Mouse (Mus musculus): ENCODE measurements at regions not wholly inside any gene's neighbourhood (a gene's known extent, or its start where the extent isn't known, plus 50 kb on each side); places are given as distances from the start of the nearest gene placed in this dataset.

- Histone ChIP-seq H3K4me1 (ENCODE audit: control insufficient read depth, insufficient read depth, low read length) (peaks cover 5% of the 10 kb centered on the region; the same call in 1 of the 2 replicates), H3K27me3 (ENCODE audit: control insufficient read depth, insufficient read depth, low read length) (no peaks in the 10 kb centered on the region), H3K27ac (ENCODE audit: low read length) (no peak overlapping the region), H3K9ac (ENCODE audit: low read length) (no peak overlapping the region), H3K4me2 (ENCODE audit: low read depth, low read length) (no peak overlapping the region), H3K9me3 (replicated peaks; ENCODE audit: control insufficient read depth, low read length) (no peaks in the 10 kb centered on the region), H3K36me3 (ENCODE audit: control insufficient read depth, insufficient read depth) (no peaks in the 10 kb centered on the region), H3K4me3 (ENCODE audit: low read length) (no peak overlapping the region)
- 63% methylated on average over 12 of the region's 12 CpGs for WGBS
- ATAC-seq (replicated peaks; ENCODE audit: extremely low read depth, insufficient read depth, low FRiP score) = no peak
Observed at GRCm38 (mm10) chr6:126374970-126375620, 160.1 kb downstream of the Kcna5 start.

- Histone ChIP-seq H3K9me3 (replicated peaks; ENCODE audit: control insufficient read depth, low read length) (no peaks in the 10 kb centered on the region), H3K4me1 (ENCODE audit: control insufficient read depth, insufficient read depth, low read length) (peaks cover 5% of the 10 kb centered on the region; the same call in 1 of the 2 replicates), H3K9ac (ENCODE audit: low read length) (no peak overlapping the region), H3K4me2 (ENCODE audit: low read depth, low read length) (no peak overlapping the region), H3K27me3 (ENCODE audit: control insufficient read depth, insufficient read depth, low read length) (no peaks in the 10 kb centered on the region; the same call in 1 of the 2 replicates), H3K36me3 (ENCODE audit: control insufficient read depth, insufficient read depth) (no peaks in the 10 kb centered on the region), H3K27ac (ENCODE audit: low read length) (no peak overlapping the region), H3K4me3 (ENCODE audit: low read length) (no peak overlapping the region)
- 55% methylated on average over 5 of the region's 5 CpGs for WGBS
- ATAC-seq (replicated peaks; ENCODE audit: extremely low read depth, insufficient read depth, low FRiP score) = no peak; the same call in 1 of the 2 replicates
Observed at GRCm38 (mm10) chr6:126371971-126372370, 163.2 kb downstream of the Kcna5 start.

- no peak for ATAC-seq (replicated peaks; ENCODE audit: extremely low read depth, insufficient read depth, low FRiP score)
- H3K36me3 ChIP-seq (ENCODE audit: control insufficient read depth, insufficient read depth) = no peaks in the 10 kb centered on the region
Observed at GRCm38 (mm10) chr6:126371489-126371888, 163.7 kb downstream of the Kcna5 start.

GRCm38 (mm10) chr6:126365495-126365894 lies 169.7 kb downstream of the Kcna5 start:
- no peaks in the 10 kb centered on the region for H3K4me1 ChIP-seq (ENCODE audit: control insufficient read depth, insufficient read depth, low read length)
- H3K4me2 ChIP-seq (ENCODE audit: low read depth, low read length) = no peak overlapping the region
- no peaks in the 10 kb centered on the region for H3K36me3 ChIP-seq (ENCODE audit: control insufficient read depth, insufficient read depth)
- no peak overlapping the region for H3K27ac ChIP-seq (ENCODE audit: low read length)
- no peak for ATAC-seq (replicated peaks; ENCODE audit: extremely low read depth, insufficient read depth, low FRiP score)
- no peak overlapping the region for H3K9ac ChIP-seq (ENCODE audit: low read length)
- 77% methylated on average over 8 of the region's 8 CpGs for WGBS
- H3K27me3 ChIP-seq (ENCODE audit: control insufficient read depth, insufficient read depth, low read length) = no peaks in the 10 kb centered on the region; the same call in 1 of the 2 replicates
- no peak overlapping the region for H3K4me3 ChIP-seq (ENCODE audit: low read length)
- no peaks in the 10 kb centered on the region for H3K9me3 ChIP-seq (replicated peaks; ENCODE audit: control insufficient read depth, low read length)

More at GRCm38 (mm10) chr6:126371489-126371888, 163.7 kb downstream of the Kcna5 start:
- H3K4me3 ChIP-seq (ENCODE audit: low read length) = no peak overlapping the region
- no peak overlapping the region for H3K9ac ChIP-seq (ENCODE audit: low read length)
- H3K9me3 ChIP-seq (replicated peaks; ENCODE audit: control insufficient read depth, low read length) = no peaks in the 10 kb centered on the region
- 82% methylated on average over 2 of the region's 2 CpGs for whole genome bisulfite sequencing
- no peak overlapping the region for H3K4me2 ChIP-seq (ENCODE audit: low read depth, low read length)
- no peak overlapping the region for H3K27ac ChIP-seq (ENCODE audit: low read length)
- peaks cover 5% of the 10 kb centered on the region; the same call in 1 of the 2 replicates for H3K4me1 ChIP-seq (ENCODE audit: control insufficient read depth, insufficient read depth, low read length)
- H3K27me3 ChIP-seq (ENCODE audit: control insufficient read depth, insufficient read depth, low read length) = no peaks in the 10 kb centered on the region; the same call in 1 of the 2 replicates

- no peak overlapping the region for H3K4me3 ChIP-seq (ENCODE audit: low read length)
- no peaks in the 10 kb centered on the region for H3K36me3 ChIP-seq (ENCODE audit: control insufficient read depth, insufficient read depth)
- ATAC-seq (replicated peaks; ENCODE audit: extremely low read depth, insufficient read depth, low FRiP score) = no peak
- no peaks in the 10 kb centered on the region for H3K4me1 ChIP-seq (ENCODE audit: control insufficient read depth, insufficient read depth, low read length)
- H3K27me3 ChIP-seq (ENCODE audit: control insufficient read depth, insufficient read depth, low read length) = no peaks in the 10 kb centered on the region; the same call in 1 of the 2 replicates
- H3K9me3 ChIP-seq (replicated peaks; ENCODE audit: control insufficient read depth, low read length) = no peaks in the 10 kb centered on the region
- 58% methylated on average over 3 of the region's 3 CpGs for WGBS
- H3K9ac ChIP-seq (ENCODE audit: low read length) = no peak overlapping the region
- H3K27ac ChIP-seq (ENCODE audit: low read length) = no peak overlapping the region
- H3K4me2 ChIP-seq (ENCODE audit: low read depth, low read length) = no peak overlapping the region
Observed at GRCm38 (mm10) chr6:126362331-126362730, 172.9 kb downstream of the Kcna5 start.

- 0 out of 2 replicates have a peak, but pooled peaks cover 3% of the 10 kb centered on the region for H3K27me3 ChIP-seq (ENCODE audit: control insufficient read depth, insufficient read depth, low read length)
- H3K9me3 ChIP-seq (replicated peaks; ENCODE audit: control insufficient read depth, low read length) = no peaks in the 10 kb centered on the region
- no peaks in the 10 kb centered on the region for H3K36me3 ChIP-seq (ENCODE audit: control insufficient read depth, insufficient read depth)
- 12% methylated on average over 2 of the region's 2 CpGs for WGBS
- ATAC-seq (replicated peaks; ENCODE audit: extremely low read depth, insufficient read depth, low FRiP score) = no peak
- no peaks in the 10 kb centered on the region for H3K4me1 ChIP-seq (ENCODE audit: control insufficient read depth, insufficient read depth, low read length)
- no peak overlapping the region for H3K9ac ChIP-seq (ENCODE audit: low read length)
- H3K4me3 ChIP-seq (ENCODE audit: low read length) = no peak overlapping the region
- H3K4me2 ChIP-seq (ENCODE audit: low read depth, low read length) = no peak overlapping the region
- no peak overlapping the region for H3K27ac ChIP-seq (ENCODE audit: low read length)
Observed at GRCm38 (mm10) chr6:126353346-126353745, 181.9 kb downstream of the Kcna5 start.

- ATAC-seq (replicated peaks; ENCODE audit: extremely low read depth, insufficient read depth, low FRiP score) = no peak
- Histone ChIP-seq H3K27ac (ENCODE audit: low read length) (no peak overlapping the region), H3K9ac (ENCODE audit: low read length) (no peak overlapping the region), H3K4me1 (ENCODE audit: control insufficient read depth, insufficient read depth, low read length) (no peaks in the 10 kb centered on the region), H3K27me3 (ENCODE audit: control insufficient read depth, insufficient read depth, low read length) (0 out of 2 replicates have a peak, but pooled peaks cover 3% of the 10 kb centered on the region), H3K36me3 (ENCODE audit: control insufficient read depth, insufficient read depth) (no peaks in the 10 kb centered on the region), H3K4me2 (ENCODE audit: low read depth, low read length) (no peak overlapping the region), H3K9me3 (replicated peaks; ENCODE audit: control insufficient read depth, low read length) (no peaks in the 10 kb centered on the region), H3K4me3 (ENCODE audit: low read length) (no peak overlapping the region)
- 47% methylated on average over 2 of the region's 2 CpGs for WGBS
Observed at GRCm38 (mm10) chr6:126350476-126350875, 183.8 kb upstream of the Ntf3 start.

- no peak for ATAC-seq (replicated peaks; ENCODE audit: extremely low read depth, insufficient read depth, low FRiP score)
- H3K27ac ChIP-seq (ENCODE audit: low read length) = no peak overlapping the region
- no peak overlapping the region for H3K4me2 ChIP-seq (ENCODE audit: low read depth, low read length)
- 0 out of 2 replicates have a peak, but pooled peaks cover 3% of the 10 kb centered on the region for H3K27me3 ChIP-seq (ENCODE audit: control insufficient read depth, insufficient read depth, low read length)
- no peak overlapping the region for H3K4me3 ChIP-seq (ENCODE audit: low read length)
- no peaks in the 10 kb centered on the region for H3K9me3 ChIP-seq (replicated peaks; ENCODE audit: control insufficient read depth, low read length)
- no peak overlapping the region for H3K9ac ChIP-seq (ENCODE audit: low read length)
- 35% methylated on average over 2 of the region's 2 CpGs for WGBS
- no peaks in the 10 kb centered on the region for H3K36me3 ChIP-seq (ENCODE audit: control insufficient read depth, insufficient read depth)
- H3K4me1 ChIP-seq (ENCODE audit: control insufficient read depth, insufficient read depth, low read length) = no peaks in the 10 kb centered on the region
Observed at GRCm38 (mm10) chr6:126349905-126350304, 183.2 kb upstream of the Ntf3 start.

- no peak for ATAC-seq (replicated peaks; ENCODE audit: extremely low read depth, insufficient read depth, low FRiP score)
- no peaks in the 10 kb centered on the region for H3K9me3 ChIP-seq (replicated peaks; ENCODE audit: control insufficient read depth, low read length)
- WGBS = 40% methylated on average over 5 of the region's 5 CpGs
- no peak overlapping the region for H3K27ac ChIP-seq (ENCODE audit: low read length)
- no peaks in the 10 kb centered on the region for H3K4me1 ChIP-seq (ENCODE audit: control insufficient read depth, insufficient read depth, low read length)
- no peak overlapping the region for H3K4me2 ChIP-seq (ENCODE audit: low read depth, low read length)
- H3K36me3 ChIP-seq (ENCODE audit: control insufficient read depth, insufficient read depth) = no peaks in the 10 kb centered on the region
- no peak overlapping the region for H3K4me3 ChIP-seq (ENCODE audit: low read length)
- 0 out of 2 replicates have a peak, but pooled peaks cover 3% of the 10 kb centered on the region for H3K27me3 ChIP-seq (ENCODE audit: control insufficient read depth, insufficient read depth, low read length)
- H3K9ac ChIP-seq (ENCODE audit: low read length) = no peak overlapping the region
Observed at GRCm38 (mm10) chr6:126345221-126345620, 178.5 kb upstream of the Ntf3 start.

All from heart, embryonic 16.5 days (tissue).